Mouse (Mus musculus) G1E (cell line): ENCODE data around the gene Bag5.

Experiments
- CTCF ChIP-seq: IDR thresholded peaks from 2 replicates; pipeline ENCODE4 v1.5.1; 2012; ENCODE audit warnings: low read depth, low read length, inconsistent platforms, mixed read lengths
- GATA1 ChIP-seq: IDR thresholded peaks from 2 replicates; pipeline ENCODE4 v1.6.1; 2012; ENCODE audit warnings: borderline replicate concordance, low read length, inconsistent platforms, mixed read lengths
- POLR2AphosphoS5 ChIP-seq: IDR thresholded peaks from 2 replicates; pipeline ENCODE4 v1.6.1; 2012; ENCODE audit warnings: low read depth, low read length, inconsistent platforms; ENCODE audit not compliant: insufficient replicate concordance
- TAL1 ChIP-seq: conservative IDR thresholded peaks from 2 replicates; pipeline ENCODE4 v1.6.1; 2012; ENCODE audit warnings: low read depth, low read length, inconsistent platforms, mixed read lengths

GRCm38 (mm10) chr12:111755231-111755630 lies 42.2 kb upstream of the Bag5 start:
- no peak for TF ChIP-seq CTCF
- no peak for TF ChIP-seq GATA1
- no peak for TF ChIP-seq POLR2AphosphoS5
- no peak for TF ChIP-seq TAL1
